Mouse (Mus musculus) heart, adult 18-20 months (tissue): ENCODE results near the gene Adprh. TPM values are rescaled to one million over a fixed set of nuclear protein-coding genes. Genes with fewer than 3 reads are reported as not detected.

Experiments
- DNase-seq, 2 experiments: peaks; one replicate each; pipeline ENCODE4 v3.0.0; 2021 to 2022; ENCODE audit warnings: mixed read lengths in 1 of 2
- total RNA-seq, 2 experiments: library from RNA; stranded (reverse); gene quantifications; 2 replicates each; pipeline ENCODE4 v1.2.3; 2021

Adprh gene
- total RNA-seq, 2 experiments from 2014 or later = 25.6 to 26.8 TPM

- no peak for DNase-seq
Observed at GRCm38 (mm10) chr16:38442216-38442615, 10.3 kb downstream of the Adprh start.

GRCm38 (mm10) chr16:38441611-38442010 lies 10.9 kb downstream of the Adprh start:
- no peak for DNase-seq

DNA sequence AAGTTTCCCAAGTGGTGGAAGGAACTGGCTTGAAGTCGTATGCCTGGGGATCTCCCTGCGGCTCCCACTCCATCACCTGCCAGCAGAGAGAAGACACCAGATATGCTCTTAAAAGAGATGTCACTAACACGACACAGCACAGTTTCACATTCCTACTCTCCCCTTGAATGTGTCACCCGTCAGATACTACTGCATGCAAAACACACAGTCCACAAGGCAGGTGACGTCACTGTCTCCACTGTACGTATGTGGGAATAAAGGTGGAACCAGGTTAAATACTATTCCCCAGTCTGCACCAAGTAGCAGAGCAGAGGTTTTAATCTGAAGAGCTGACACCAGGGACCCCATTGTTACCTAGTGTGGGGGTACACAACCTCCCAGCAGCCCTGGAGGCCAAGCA lies 12.1 kb downstream of the Adprh start:
- no peak for DNase-seq

DNA sequence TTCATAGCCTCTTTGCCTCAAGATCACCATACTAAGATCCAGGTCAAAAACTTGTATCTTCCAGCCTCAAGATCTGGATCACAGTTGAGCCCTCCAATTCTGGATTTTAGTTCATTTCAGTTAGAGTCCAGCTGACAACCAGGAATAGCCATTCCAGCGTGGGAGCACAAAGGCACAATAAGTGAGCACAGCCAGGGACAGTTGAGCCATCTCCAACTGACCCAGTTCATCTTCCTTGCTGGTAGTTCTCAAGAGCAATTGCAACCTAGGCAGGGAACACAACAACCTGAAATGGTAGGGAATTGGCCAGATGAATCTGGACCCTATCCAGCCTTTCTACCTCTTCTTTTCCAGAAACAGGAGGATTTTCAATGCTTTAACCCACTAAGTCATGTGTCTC lies 13.3 kb downstream of the Adprh start:
- no peak for DNase-seq

GRCm38 (mm10) chr16:38434295-38434795 lies 18.2 kb downstream of the Adprh start:
- no peak for DNase-seq

GRCm38 (mm10) chr16:38433514-38433913 lies 19.0 kb downstream of the Adprh start:
- DNase-seq = no peak

GRCm38 (mm10) chr16:38432498-38433425 lies 19.7 kb downstream of the Adprh start, which contains the start of gene Pla1a:
Gene Pla1a (minus strand): TSS chr16:38433145.
- DNase-seq = peak; percentile 53 to 54

GRCm38 (mm10) chr16:38431446-38432185 lies 20.9 kb downstream of the Adprh start:
- DNase-seq = peak; percentile 21 to 49

GRCm38 (mm10) chr16:38425799-38426198 lies 26.7 kb downstream of the Adprh start:
- DNase-seq = no peak

GRCm38 (mm10) chr16:38425374-38425773 lies 27.1 kb downstream of the Adprh start:
- peak; percentile 25 to 59 for DNase-seq

GRCm38 (mm10) chr16:38414953-38415352 lies 37.5 kb downstream of the Adprh start:
- no peak for DNase-seq

DNA sequence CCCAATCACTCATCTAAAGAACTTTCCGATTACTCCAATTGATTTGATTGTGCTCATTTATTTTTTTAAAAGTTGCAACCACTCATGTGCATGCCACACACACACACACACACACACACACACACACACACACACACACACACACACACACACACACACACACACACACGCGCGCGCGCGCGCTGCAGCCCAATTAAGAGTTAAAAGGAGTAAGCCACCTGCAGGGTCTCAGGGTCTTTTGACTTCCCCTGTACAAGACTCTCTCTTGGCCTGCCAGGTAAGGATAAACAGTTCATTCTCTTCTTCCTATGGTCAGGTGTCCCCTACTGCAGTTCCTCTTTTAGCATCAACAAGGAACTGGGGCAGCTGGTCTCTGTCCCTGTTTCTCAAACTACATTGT lies 44.1 kb downstream of the Adprh start:
- no peak for DNase-seq

- no peak for DNase-seq
Observed at GRCm38 (mm10) chr16:38407584-38407983, 44.9 kb downstream of the Adprh start.

GRCm38 (mm10) chr16:38406708-38407107 lies 45.8 kb downstream of the Adprh start:
- no peak for DNase-seq

- no peak for DNase-seq
Observed at GRCm38 (mm10) chr16:38406293-38406692, 46.2 kb downstream of the Adprh start.

DNA sequence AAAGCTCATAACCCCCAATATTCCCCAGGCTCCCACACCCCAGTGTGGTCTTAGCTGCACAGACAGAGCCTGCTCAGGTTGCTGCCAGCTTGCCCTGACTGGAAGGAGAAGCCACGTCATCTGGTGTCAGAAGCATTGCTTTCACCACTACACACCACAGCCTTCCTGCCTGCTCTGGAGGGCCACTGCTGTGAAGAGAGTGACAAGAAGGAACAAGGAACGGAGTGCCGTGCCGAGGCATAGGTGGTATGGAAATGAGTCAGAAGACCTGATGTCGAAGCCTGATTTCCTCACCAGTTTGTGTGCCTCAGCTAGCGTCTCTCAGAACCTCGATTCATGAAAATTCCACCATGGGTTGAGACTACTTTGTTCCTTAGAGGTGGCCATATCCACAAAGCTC lies 48.9 kb downstream of the Adprh start:
- no peak for DNase-seq

DNA sequence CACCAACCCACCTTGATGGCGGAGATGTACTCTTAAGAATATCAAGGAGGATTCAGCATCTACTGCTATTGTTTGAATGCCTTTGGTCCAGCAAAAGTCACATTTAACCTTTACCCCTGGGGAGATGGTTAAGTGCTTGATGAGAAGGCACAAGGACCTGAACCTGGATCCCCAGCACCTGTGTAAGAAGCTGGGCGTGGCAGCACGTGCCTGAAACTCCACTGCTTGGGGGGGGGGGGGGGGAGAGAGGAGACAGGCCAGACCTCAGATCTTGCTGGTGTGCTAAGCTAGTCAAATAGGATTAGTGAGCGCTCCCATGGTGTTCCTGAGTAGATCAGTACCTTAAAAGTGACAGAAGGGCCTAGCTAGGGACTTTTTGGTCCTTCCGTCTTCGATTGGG lies 51.0 kb downstream of the Adprh start:
- no peak for DNase-seq

DNA sequence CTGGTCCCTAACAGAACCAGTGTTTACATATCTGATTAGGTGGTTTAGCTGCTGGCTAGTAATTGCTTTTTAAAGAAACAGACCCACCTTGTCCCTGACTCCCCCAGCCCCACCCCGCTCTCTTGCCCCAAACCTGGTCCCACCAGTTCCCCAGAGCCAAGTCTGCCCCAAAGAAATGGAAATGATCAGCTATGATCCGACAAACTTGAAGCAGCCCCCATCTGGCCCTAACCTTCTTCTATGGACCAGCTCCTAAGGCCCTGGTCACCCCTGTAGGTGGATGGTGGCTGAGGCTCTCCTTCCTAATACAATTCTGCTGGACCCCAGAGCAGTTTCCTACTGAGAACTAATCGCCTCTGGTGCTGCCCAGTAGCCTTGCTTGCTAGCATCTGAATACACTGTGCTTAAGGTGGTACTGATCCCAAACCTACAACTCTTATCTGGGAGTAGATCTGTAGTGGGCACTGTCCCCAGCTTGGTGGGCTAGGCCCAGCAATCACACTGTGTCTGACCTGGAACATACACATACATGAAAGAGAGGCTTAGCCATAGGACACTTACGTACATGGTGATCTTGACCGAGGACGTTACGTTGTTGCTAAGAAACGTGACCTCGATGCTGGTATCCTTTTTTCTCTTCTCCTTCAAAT lies 52.1 kb downstream of the Adprh start:
- DNase-seq = no peak

DNA sequence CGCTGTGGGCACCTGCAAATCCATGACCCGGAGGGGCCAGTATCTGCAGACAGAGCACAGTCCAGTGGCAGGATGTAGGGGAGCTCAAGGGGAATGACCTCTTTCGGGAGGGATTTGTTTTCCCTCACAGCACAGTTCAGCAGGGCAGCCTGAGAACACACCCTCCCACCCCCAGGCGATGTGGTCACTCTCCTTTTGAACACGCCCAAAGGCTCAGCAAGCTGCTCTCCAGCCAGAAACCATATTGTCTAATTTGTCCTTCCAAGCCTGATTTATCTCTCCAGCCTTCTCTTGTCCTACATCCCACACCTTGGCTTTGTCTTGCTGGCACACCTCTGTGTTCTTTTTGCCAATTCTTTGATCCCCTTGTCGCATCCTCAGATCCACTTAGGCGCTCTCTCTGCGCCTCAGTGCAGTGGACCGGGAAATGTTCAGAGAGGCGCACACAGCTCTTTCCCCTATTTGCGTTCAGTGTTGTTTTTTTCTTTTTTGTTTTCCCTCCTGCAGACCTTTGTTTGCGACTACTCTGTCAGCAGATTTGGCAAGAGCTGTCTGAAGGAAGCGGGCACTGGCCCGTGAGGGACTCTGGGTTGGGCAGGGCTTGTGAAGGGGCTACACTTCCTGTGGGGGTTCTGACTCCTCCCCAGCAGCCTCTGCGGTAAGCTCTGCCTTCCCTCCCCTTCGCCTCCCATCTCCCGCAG lies 52.8 kb downstream of the Adprh start:
- peak; percentile 68 to 78 for DNase-seq

GRCm38 (mm10) chr16:38399076-38399475 lies 53.4 kb downstream of the Adprh start:
- DNase-seq = no peak

DNA sequence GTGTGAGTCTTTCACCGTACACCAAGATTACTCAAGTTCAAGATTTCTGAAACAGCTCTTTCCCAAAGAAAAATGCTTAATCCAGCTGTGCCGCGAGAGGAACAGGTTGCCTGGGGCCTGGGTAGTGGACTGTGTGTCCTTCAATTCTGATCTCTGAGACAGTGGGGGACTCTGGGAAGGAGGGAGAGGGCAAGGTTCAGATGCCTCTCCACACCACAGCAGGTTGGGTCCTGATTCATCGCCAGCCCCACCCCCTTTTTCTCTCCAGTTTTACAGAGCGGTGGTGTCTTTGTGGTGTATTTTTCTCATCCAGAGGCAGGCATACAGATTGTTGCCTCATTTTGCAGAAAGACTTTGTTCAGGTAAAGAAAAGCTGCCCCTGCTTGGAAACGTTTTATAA lies 54.2 kb downstream of the Adprh start:
- no peak for DNase-seq

DNA sequence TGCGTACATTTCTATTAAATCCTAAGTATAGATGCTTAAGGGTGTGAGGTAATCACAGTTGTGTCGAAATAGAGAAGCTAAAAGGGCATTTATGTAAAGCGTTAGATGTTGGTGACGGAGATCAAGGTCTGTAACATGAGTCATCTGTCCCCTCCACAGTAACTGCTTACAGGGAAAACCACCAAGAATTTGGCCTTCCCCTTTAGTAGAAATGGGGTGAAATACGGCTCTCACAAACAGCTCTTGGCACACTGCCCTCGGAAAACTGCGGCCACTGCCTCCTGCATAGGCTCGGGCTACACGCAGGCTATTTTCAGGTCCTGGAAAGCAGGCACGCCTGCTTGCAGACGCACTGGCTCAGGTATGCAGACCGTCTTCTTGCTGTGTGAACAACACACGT lies 56.3 kb downstream of the Adprh start:
- DNase-seq = peak; percentile 75 to 77
